ENCODE assay signal across 24 mouse cellular contexts in genomic region chr10:114831313-114831712, GRCm38 (mm10). TPM values are rescaled to one million over a fixed set of nuclear protein-coding genes. Genes with fewer than 3 reads are reported as not detected.
A peak's percentile ranks its signal among the peaks of the same experiment; 100 is the strongest.
DNase-seq lines count a peak whose midpoint lies in the region; ATAC-seq and TF ChIP-seq lines count a peak whose summit lies in the region.
"Had no signal": no experiment of that assay in that cellular context is flagged by ENCODE, and none has a peak within 500 bp of the region (broad histone marks: within the 10 kb centered on the region; RNA-seq: fewer than 3 reads in every experiment).

No protein-coding gene starts in this region.

- H3K4me1 ChIP-seq in forebrain, postnatal 0 days (ENCODE audit: insufficient read depth): no peaks in the 10 kb centered on the region
- H3K4me1 ChIP-seq in forebrain, embryonic 13.5 days: no peaks in the 10 kb centered on the region
- H3K4me1 ChIP-seq: forebrain, embryonic 12.5 days; heart, embryonic 10.5 days; hindbrain, embryonic 10.5 days; midbrain, embryonic 12.5 days; neural tube, embryonic 15.5 days had no signal

- no peak for TF ChIP-seq POLR2A in brain, embryonic 14.5 days (IDR thresholded peaks at IDR 0.05; ENCODE audit: borderline replicate concordance, extremely low read depth, insufficient read depth, insufficient read length, poor library complexity, severe bottlenecking)

- 43% methylated on average over 7 of the region's 7 CpGs for WGBS in forebrain, postnatal 0 days
- WGBS in forebrain, embryonic 13.5 days: 60% methylated on average over 7 of the region's 7 CpGs

- H3K4me3 ChIP-seq in forebrain, postnatal 0 days (ENCODE audit: low read depth, low read length): no peak overlapping the region
- H3K4me3 ChIP-seq in forebrain, embryonic 13.5 days: no peak overlapping the region
- H3K4me3 ChIP-seq: forebrain, embryonic 12.5 days; heart, embryonic 10.5 days; hindbrain, embryonic 10.5 days; midbrain, embryonic 12.5 days; myocyte; neural tube, embryonic 15.5 days had no signal

- intact Hi-C loops in left cerebral cortex, postnatal 4 days (cut with DNase I): no loop called here
- intact Hi-C loops in left cerebral cortex, postnatal 14 days (cut with DNase I): no loop called here

- H3K27me3 ChIP-seq in forebrain, postnatal 0 days (ENCODE audit: insufficient read depth, low read length): no peaks in the 10 kb centered on the region
- no peaks in the 10 kb centered on the region for H3K27me3 ChIP-seq in forebrain, embryonic 13.5 days
- H3K27me3 ChIP-seq: forebrain, embryonic 12.5 days; midbrain, embryonic 12.5 days; neural tube, embryonic 15.5 days; Patski had no signal

- H3K27ac ChIP-seq in forebrain, postnatal 0 days (ENCODE audit: low read depth, low read length): no peak overlapping the region
- H3K27ac ChIP-seq in forebrain, embryonic 13.5 days: no peak overlapping the region
- H3K27ac ChIP-seq: forebrain, embryonic 12.5 days; heart, embryonic 10.5 days; hindbrain, embryonic 10.5 days; liver, embryonic 14.5 days; midbrain, embryonic 12.5 days; neural tube, embryonic 15.5 days had no signal

- no peak overlapping the region for H3K4me2 ChIP-seq in forebrain, postnatal 0 days (ENCODE audit: low read depth)
- H3K4me2 ChIP-seq in forebrain, embryonic 13.5 days: no peak overlapping the region
- H3K4me2 ChIP-seq: forebrain, embryonic 12.5 days; midbrain, embryonic 12.5 days; neural tube, embryonic 15.5 days had no signal

- 0 out of 2 replicates have a peak, but pooled peaks have one; percentile 33 for TF ChIP-seq CTCF in forebrain, postnatal 0 days (IDR thresholded peaks at IDR 0.05; ENCODE audit: low read depth)
- TF ChIP-seq CTCF in brain, embryonic 14.5 days (IDR thresholded peaks at IDR 0.05; ENCODE audit: borderline replicate concordance, extremely low read depth, insufficient read depth, insufficient read length): peak; percentile 40; the same call in 1 of the 2 replicates

- H3K9ac ChIP-seq in forebrain, postnatal 0 days: no peak overlapping the region
- H3K9ac ChIP-seq in forebrain, embryonic 13.5 days: no peak overlapping the region
- H3K9ac ChIP-seq: forebrain, embryonic 12.5 days; liver, embryonic 14.5 days; midbrain, embryonic 12.5 days; neural tube, embryonic 15.5 days had no signal

- DNase-seq in forebrain, postnatal 0 days: peak; percentile 18
- DNase-seq in left cerebral cortex, postnatal 4 days: peak; percentile 5
- DNase-seq in left cerebral cortex, postnatal 14 days (ENCODE audit: low spot score in 2 of 2): no peak
- peak; percentile 59 for DNase-seq in brain, embryonic 14.5 days (ENCODE audit: low read depth)
- peak; percentile 36 for DNase-seq in retina, postnatal 1 day
- DNase-seq in adipocyte (ENCODE audit: low spot score): no peak
- DNase-seq: adrenal gland, postnatal 14 days; cerebellum, adult 8-10 months; gastrocnemius, postnatal 36 days; kidney, adult 8-10 months; kidney, postnatal 36 days; layer of hippocampus, adult 9-11 months; right cerebral cortex, postnatal 4 days had no signal

- no peaks in the 10 kb centered on the region for H3K9me3 ChIP-seq in forebrain, postnatal 0 days (ENCODE audit: low read length)
- H3K9me3 ChIP-seq in forebrain, embryonic 13.5 days (replicated peaks): no peaks in the 10 kb centered on the region
- H3K9me3 ChIP-seq: forebrain, embryonic 12.5 days; heart, embryonic 10.5 days; hindbrain, embryonic 10.5 days; midbrain, embryonic 12.5 days; neural tube, embryonic 15.5 days had no signal

- ATAC-seq in forebrain, postnatal 0 days: no peak
- no peak for ATAC-seq in forebrain, embryonic 13.5 days
- ATAC-seq: activated CD4-positive, CD25-positive, alpha-beta regulatory T cell, adult 4 months; lung, postnatal 0 days; Patski had no signal

- H3K36me3 ChIP-seq in forebrain, postnatal 0 days (ENCODE audit: insufficient read depth): no peaks in the 10 kb centered on the region
- H3K36me3 ChIP-seq in forebrain, embryonic 13.5 days (ENCODE audit: poor library complexity, severe bottlenecking): no peaks in the 10 kb centered on the region
- H3K36me3 ChIP-seq: forebrain, embryonic 12.5 days; heart, embryonic 10.5 days; hindbrain, embryonic 10.5 days; midbrain, embryonic 12.5 days; neural tube, embryonic 15.5 days had no signal

RNA-seq across cellular contexts. Expression of gene Trhde, which starts 29.2 kb away (rescaled TPM):
- total RNA-seq in forebrain, postnatal 0 days (2014; rRNA removed): 10.9 and 15.5 TPM in 2 replicates
- polyA plus RNA-seq in forebrain, postnatal 0 days (2015; fragmentation: Nextera tagmentation; extraction: Ambion mirVana): 1.4 and 3.1 TPM in 2 replicates
- polyA plus RNA-seq in forebrain, embryonic 13.5 days (2015; fragmentation: Nextera tagmentation; extraction: Ambion mirVana): 1.1 and 1.4 TPM in 2 replicates
- total RNA-seq in left cerebral cortex, postnatal 4 days (2021): 10 to 100 TPM; 18.6 to 18.7 TPM
- 10 to 100 TPM; 25.9 to 28.9 TPM for total RNA-seq in left cerebral cortex, postnatal 14 days (2021)
- 3.4 and 6.5 TPM in 2 replicates for polyA plus RNA-seq in brain, embryonic 14.5 days (2012; rRNA removed)
- polyA plus RNA-seq: activated CD4-positive, CD25-positive, alpha-beta regulatory T cell, adult 4 months; heart, embryonic 10.5 days; lung, postnatal 0 days; Patski had no signal

Comparison
In these comparisons a context has a peak if more than half of its experiments do, and no peak if none do; other contexts are left out.
1. DNase-seq: peak in forebrain, postnatal 0 days (single experiment), left cerebral cortex, postnatal 4 days (single experiment), brain, embryonic 14.5 days (single experiment) and retina, postnatal 1 day (single experiment); none in left cerebral cortex, postnatal 14 days (0 of 2) and adipocyte (single experiment).